ENCODE assay signal across 15 mouse cellular contexts in the genomic region with DNA sequence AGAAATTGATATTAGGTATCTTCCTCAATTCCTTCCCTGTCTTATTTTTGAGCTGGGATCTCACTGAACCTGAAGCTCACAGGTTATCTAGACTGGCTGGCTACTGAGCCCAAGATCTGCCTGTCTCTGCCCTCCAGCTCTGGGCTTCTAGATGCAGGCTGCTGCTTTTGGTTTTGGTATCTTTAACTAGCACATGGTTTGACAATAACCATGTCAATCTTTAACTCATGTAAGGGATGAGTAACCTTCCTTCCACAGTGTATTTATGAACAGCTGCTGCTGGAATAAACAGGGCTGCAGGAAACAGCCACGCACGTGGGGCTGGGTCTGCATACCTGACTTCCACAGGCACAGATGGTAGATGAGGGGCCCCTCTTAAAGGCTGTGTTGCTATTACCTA.
"Had no signal": no experiment of that assay in that cellular context is flagged by ENCODE, and none has a peak within 500 bp of the region (broad histone marks: within the 10 kb centered on the region; RNA-seq: fewer than 3 reads in every experiment).

No protein-coding gene starts in this region.

- H3K4me2 ChIP-seq: lung, embryonic 14.5 days; midbrain, embryonic 11.5 days; midbrain, embryonic 13.5 days; midbrain, embryonic 15.5 days; neural tube, embryonic 12.5 days; stomach, embryonic 15.5 days had no signal

- H3K4me1 ChIP-seq: megakaryocyte, embryonic 14.5 days; neural tube, embryonic 12.5 days; stomach, embryonic 15.5 days had no signal

- ATAC-seq: midbrain, embryonic 13.5 days; midbrain, embryonic 15.5 days had no signal

- H3K9me3 ChIP-seq: midbrain, embryonic 13.5 days; midbrain, embryonic 15.5 days; neural tube, embryonic 12.5 days; stomach, embryonic 15.5 days had no signal

- H3K27me3 ChIP-seq: midbrain, embryonic 13.5 days; midbrain, embryonic 15.5 days; neural tube, embryonic 12.5 days; stomach, embryonic 15.5 days had no signal

- H3K36me3 ChIP-seq: midbrain, embryonic 13.5 days; midbrain, embryonic 15.5 days; neural tube, embryonic 12.5 days; stomach, embryonic 15.5 days had no signal

- H3K27ac ChIP-seq: macrophage; midbrain, embryonic 13.5 days; midbrain, embryonic 15.5 days; neural tube, embryonic 12.5 days; stomach, embryonic 15.5 days; stomach, postnatal 0 days had no signal

- DNase-seq: lung, embryonic 14.5 days; lung, postnatal 14 days; lung, postnatal 36 days; right cerebral cortex, postnatal 14 days; thymus, adult 2 months; thymus, postnatal 25 days; thymus, postnatal 4 days had no signal

- H3K9ac ChIP-seq: lung, embryonic 14.5 days; midbrain, embryonic 13.5 days; midbrain, embryonic 15.5 days; neural tube, embryonic 12.5 days; stomach, embryonic 15.5 days had no signal

- H3K4me3 ChIP-seq: megakaryocyte, embryonic 14.5 days; midbrain, embryonic 13.5 days; midbrain, embryonic 15.5 days; neural tube, embryonic 12.5 days; stomach, embryonic 15.5 days had no signal
